Mouse (Mus musculus): ENCODE measurements at regions not wholly inside any gene's neighbourhood (a gene's known extent, or its start where the extent isn't known, plus 50 kb on each side); places are given as distances from the start of the nearest gene placed in this dataset.

DNA sequence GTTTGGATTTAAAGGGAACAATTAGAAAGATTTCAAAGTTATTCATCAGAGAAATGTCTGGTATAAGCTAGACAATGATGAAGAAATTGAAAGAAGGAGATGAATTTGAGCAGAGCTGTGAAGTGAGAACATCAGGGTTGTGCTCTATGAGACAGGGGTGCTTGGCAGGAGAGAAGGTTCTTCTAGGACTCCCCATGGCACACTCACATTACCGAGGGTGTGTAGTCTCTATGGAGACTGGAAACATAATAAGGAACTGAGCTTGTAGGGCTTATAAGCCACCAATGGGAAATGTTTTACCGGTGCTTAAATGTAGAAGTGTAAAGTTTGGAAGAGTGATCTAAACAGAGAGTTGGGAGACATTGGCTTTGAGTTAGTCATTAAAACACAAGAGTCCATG, 889.9 kb downstream of the Stim2 start:
- Histone ChIP-seq H3K4me2 (ENCODE audit: low read length) (no peak overlapping the region), H3K27me3 (replicated peaks; ENCODE audit: control insufficient read depth, insufficient read depth, low read length) (no peaks in the 10 kb centered on the region), H3K9me3 (ENCODE audit: control insufficient read depth, low read length) (no peaks in the 10 kb centered on the region), H3K27ac (ENCODE audit: low read length) (no peak overlapping the region), H3K4me3 (replicated peaks; ENCODE audit: low read length) (no peak overlapping the region), H3K9ac (replicated peaks; ENCODE audit: low read depth, low read length) (no peak overlapping the region), H3K36me3 (ENCODE audit: control insufficient read depth, insufficient read depth) (no peaks in the 10 kb centered on the region), H3K4me1 (replicated peaks; ENCODE audit: control insufficient read depth, insufficient read depth, low read length) (peaks cover 3% of the 10 kb centered on the region; the same call in 1 of the 2 replicates)
- 89% methylated on average over 2 of the region's 2 CpGs for whole genome bisulfite sequencing
- no peak for ATAC-seq

DNA sequence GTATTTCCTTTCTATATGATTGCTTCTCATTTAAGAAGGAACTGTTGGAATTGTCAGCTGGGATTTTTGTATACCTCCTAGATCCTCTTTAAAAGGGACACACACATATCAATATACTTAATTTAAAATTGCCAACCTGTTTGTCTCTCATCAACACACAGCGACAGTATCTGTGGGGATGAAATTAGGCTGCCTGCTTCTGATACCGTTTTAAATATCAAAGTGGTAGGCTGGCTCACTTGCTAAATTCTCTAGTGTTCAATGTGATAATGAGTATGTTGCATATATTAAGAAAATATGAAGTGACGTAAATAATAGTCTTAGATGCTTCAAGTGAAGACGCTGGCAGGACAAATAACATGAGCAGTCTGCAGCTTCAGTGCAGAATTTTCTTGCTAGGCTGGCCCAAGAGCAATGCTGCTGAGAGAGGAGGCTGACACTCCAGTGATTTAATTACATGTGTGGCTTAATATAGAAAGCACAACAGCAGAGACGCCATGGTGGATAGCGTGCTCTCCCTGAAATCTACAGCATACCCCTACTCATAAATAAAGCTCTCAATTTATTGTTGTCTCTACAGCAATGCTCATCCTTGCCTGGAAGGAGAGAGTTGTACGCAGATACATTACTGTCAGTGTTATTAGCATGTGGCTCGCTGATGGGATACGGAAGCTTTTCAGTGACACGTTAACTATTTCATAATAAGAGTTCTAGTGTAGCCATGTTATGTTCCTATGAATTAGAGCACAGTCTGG, 896.4 kb downstream of the Stim2 start:
- no peaks in the 10 kb centered on the region for H3K9me3 ChIP-seq (ENCODE audit: control insufficient read depth, low read length)
- H3K4me3 ChIP-seq (replicated peaks; ENCODE audit: low read length), result peak overlapping the region; percentile 28
- 45% methylated on average over 10 of the region's 10 CpGs for WGBS
- H3K9ac ChIP-seq (replicated peaks; ENCODE audit: low read depth, low read length), result 0 out of 2 replicates have a peak overlapping the region, but pooled peaks have one; percentile 25
- H3K27me3 ChIP-seq (replicated peaks; ENCODE audit: control insufficient read depth, insufficient read depth, low read length), result no peaks in the 10 kb centered on the region
- peak overlapping the region; percentile 33 for H3K27ac ChIP-seq (ENCODE audit: low read length)
- peak overlapping the region; percentile 38 for H3K4me2 ChIP-seq (ENCODE audit: low read length)
- H3K36me3 ChIP-seq (ENCODE audit: control insufficient read depth, insufficient read depth), result no peaks in the 10 kb centered on the region
- peaks cover 11% of the 10 kb centered on the region for H3K4me1 ChIP-seq (replicated peaks; ENCODE audit: control insufficient read depth, insufficient read depth, low read length)
- ATAC-seq, result peak; percentile 84
